Mouse (Mus musculus) granulocyte monocyte progenitor cell, adult 5-6 weeks (primary cell): ENCODE measurements around the gene Tceal9. TPM values are rescaled to one million over a fixed set of nuclear protein-coding genes. Genes with fewer than 3 reads are reported as not detected.
"Not testable (repeated sequence)": the region's sequence is repeated elsewhere in the genome, so short reads cannot be mapped to it uniquely, and the experiment has no call there.

Experiments used
- ATAC-seq: replicated peaks from 2 replicates; pipeline ENCODE4 v1.8.0; 2016; ENCODE audit warnings: mild to moderate bottlenecking, moderate TSS enrichment, inconsistent platforms; ENCODE audit not compliant: poor library complexity, severe bottlenecking
- total RNA-seq, 2 experiments: library from RNA; stranded (forward) in 1 of 2; stranded (reverse) in 1 of 2; fragments of 200-712, 200-1000 nt in 1 of 2; fragments of >200 nt in 1 of 2; fragmentation: Nextera tagmentation in 1 of 2; gene quantifications; 2 replicates each; pipeline ENCODE4 v1.2.3; 2014 to 2017

Tceal9 gene
- total RNA-seq, 2 experiments from 2014 or later = 102 to 187 TPM

DNA sequence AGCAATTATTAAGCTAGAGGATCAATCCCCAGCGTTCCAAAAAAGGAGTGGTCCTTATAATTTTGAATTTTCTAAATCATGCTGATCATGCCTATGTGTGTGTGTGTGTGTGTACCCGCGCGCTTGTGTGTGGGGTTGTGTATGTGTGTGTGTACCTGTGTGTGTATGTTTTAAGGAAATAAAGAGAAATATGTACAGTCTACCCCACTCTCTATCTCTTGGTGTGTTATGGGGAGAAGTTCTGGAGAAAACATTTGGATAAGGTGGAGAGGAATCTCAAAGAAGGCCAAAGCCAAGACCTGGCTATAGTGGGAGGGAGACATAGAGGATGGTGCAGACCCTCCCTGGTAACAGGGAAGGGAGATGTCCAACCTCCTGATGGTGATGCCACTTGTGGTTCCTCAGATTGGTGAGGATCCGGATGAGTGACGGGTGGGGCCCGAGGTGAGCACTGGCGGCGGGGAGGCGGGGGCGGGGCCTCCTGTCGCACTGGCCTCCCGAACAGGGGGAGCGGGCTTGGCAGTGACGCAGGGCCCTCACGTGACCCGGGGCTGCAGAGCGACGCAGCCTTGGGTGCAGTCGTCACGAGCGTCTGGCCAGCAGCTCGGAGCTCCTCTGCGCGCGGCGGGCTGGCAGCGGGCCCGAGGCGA is 25.0 kb downstream of the Tceal9 start, which contains the start of gene Bex3:
TSS of gene Bex3 (plus strand) at position 511 of the 650 bp plus-strand sequence.
- peak; percentile 99 for ATAC-seq

DNA sequence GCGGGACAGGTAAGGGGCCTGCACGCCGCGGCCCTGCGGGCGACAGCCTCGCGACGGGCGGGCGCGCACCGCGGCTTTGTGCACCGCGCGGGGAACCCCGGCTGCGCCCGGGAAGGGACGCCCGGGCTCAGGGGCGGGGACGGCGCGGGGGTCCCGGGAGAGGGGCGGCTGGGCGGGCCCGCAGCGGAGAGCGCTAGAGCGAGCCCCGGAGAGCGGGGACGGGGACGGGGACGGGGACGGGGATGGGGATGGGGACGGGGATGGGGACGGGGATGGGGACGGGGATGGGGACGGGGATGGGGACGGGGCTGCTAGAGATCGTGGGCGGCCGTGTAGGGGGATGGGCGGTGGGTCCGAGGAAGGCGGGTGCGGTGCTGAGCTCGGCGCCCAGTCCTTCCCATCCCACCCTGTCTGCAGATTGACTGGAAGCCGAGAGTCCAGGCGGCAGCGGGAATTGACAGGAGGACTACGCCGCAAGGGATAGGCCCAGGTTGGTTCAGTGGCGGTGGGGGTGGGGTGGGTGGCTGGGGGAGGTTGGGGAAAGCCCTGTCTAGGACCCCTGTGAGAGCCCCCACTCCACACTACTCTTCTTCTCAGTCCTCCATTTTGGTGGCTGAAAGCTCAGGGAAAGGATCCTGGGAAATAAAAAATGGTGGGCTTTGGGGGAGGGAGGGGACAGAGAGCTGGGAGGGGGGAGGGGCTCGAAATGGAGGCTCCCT is 25.7 kb downstream of the Tceal9 start:
- not testable (repeated sequence) for ATAC-seq

DNA sequence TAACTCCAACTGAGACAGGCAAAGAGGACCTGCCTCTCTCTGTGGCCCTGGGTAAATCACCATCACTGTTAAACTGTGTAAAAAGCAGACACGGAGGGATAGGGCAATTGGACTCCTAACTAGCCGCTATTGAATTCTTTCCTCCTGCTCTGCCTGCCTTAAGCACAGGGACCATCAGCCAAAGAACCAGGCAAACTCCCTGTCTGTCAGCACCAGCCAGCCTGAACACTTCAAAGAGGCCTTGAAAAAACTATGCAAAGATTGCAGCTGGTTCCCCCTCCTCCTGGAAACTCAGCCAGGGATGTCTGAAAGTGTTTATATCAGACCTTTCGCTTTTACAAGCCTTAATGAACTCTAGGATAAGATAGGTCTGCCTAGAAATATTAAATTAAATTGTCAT is 29.7 kb downstream of the Tceal9 start:
- no peak for ATAC-seq

DNA sequence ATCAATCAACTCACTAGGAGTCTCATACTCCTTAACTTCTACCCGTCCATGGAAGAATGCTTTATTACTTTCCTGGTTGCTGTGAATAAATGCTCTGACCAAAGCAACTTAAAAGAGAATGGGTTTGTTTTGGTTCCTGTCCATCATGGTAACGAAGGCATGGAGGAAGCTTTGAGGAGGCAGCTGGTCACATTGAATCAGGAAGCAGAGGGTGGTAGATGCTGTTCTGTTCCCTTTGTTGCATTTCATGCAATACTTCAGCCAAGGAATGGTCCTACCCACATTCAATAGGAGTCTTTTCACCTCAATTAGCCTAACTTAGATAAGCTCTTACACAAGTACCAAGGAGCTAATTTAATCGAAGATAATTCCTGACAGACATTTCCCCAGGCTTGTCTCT is 30.5 kb downstream of the Tceal9 start:
- no peak for ATAC-seq

DNA sequence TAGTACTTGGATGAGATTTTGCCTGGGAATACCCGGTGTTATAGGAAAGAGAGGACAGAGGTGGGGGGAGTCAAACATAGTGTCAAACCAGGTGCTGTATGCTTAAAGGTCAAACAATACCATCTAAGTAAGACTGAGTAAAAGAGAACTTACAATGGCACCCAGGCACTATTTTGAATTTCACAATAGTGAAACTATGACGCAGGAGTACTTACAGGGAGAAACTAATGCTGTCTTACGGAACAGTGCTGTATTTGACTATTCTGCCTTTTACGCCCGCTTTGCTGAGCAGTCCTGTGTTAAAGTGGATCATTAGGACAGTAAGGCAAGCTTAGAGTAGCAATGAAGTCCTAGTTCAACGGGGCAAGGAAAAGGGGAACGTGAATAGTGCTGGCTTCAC is 32.7 kb downstream of the Tceal9 start:
- peak; percentile 63; the same call in 1 of the 2 replicates for ATAC-seq

DNA sequence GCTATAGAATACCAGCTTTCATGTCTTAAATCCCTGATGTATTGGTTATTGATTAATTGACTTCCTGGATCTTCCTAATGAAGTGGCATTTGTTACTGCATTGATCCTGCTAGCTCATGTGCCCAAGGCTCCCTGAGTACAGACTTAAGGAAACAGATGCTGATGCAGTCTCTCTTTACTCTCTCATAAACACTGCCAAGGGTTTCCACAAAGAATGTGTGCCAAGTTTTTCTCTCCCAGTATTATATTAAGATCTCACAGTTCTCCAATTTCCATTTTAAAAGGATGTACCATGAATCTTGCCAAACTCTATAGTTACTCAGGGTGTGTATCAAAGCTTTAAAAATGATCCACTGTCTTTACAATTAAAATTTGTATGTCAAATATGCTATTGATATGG is 33.5 kb downstream of the Tceal9 start:
- ATAC-seq = no peak

DNA sequence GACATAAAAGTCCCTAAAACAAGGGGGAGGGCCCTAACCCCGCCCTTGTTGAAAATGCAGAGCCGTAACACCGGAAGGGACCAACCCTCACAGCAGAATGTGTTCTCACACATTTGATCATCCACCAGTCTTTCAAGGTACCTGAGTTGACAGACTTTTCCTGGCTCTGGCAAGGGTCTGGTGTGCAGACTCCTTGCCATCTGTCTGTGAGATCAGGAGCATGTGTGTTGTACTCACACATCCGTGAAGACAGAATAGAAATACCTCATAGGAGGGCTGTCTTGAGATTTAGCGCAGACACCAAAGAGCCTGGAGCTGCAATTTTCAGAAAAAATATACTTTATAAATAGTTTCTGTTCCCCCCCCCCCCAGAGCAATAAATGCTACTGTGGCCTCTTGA is 34.5 kb downstream of the Tceal9 start:
- ATAC-seq = no peak

DNA sequence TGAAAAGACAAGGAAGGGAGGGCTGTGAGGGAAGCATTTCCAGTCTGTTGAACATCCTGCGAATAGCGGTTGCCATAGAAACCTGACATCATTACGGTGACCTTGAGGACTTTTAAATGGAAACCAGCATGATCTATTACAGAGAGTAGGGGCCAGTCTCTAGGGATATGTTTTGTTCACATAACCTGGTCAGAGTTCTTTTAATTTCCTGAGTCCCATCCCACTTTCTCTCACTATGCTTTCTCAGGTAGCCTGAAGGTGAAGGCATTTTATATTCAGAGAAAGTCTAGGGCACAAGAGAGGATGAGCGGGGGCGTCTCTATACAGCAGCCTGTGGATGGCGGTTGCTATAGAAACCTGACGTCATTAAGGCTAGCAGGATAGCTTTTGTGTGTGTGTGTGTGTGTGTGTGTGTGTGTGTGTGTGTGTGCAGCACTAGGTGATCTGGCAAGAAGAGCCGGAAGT is 46.0 kb downstream of the Tceal9 start:
- ATAC-seq = no peak

Other genes with a start within 250 kb of the Tceal9 start
- gene Arxes1, start 211.7 kb upstream of the Tceal9 start, total RNA-seq (2014; fragmentation: Nextera tagmentation) = not detected in 2 replicates
- gene Arxes1, start 211.7 kb upstream of the Tceal9 start, total RNA-seq (2017) = not detected in 2 replicates
- gene Bex2, start 176.8 kb upstream of the Tceal9 start, total RNA-seq (2014; fragmentation: Nextera tagmentation) = not detected in 2 replicates
- gene Bex2, start 176.8 kb upstream of the Tceal9 start, total RNA-seq (2017) = 1.1 and 1.5 TPM in 2 replicates
- gene Nxf3, start 159.8 kb upstream of the Tceal9 start, total RNA-seq (2014; fragmentation: Nextera tagmentation) = not detected in 2 replicates
- gene Nxf3, start 159.8 kb upstream of the Tceal9 start, total RNA-seq (2017) = not detected in 2 replicates
- gene Bex4, start 106.1 kb upstream of the Tceal9 start, total RNA-seq (2014; fragmentation: Nextera tagmentation) = 3.2 TPM in 1 of 2 replicates, not detected in the other
- gene Bex4, start 106.1 kb upstream of the Tceal9 start, total RNA-seq (2017) = 4.7 TPM in 1 of 2 replicates, not detected in the other
- gene Tceal8, start 72.7 kb upstream of the Tceal9 start, total RNA-seq (2014; fragmentation: Nextera tagmentation) = 47.6 and 82.8 TPM in 2 replicates
- gene Tceal8, start 72.7 kb upstream of the Tceal9 start, total RNA-seq (2017) = 133 and 145 TPM in 2 replicates
- not detected in 2 replicates for gene Tceal5, start 41.2 kb upstream of the Tceal9 start, total RNA-seq (2014; fragmentation: Nextera tagmentation)
- gene Tceal5, start 41.2 kb upstream of the Tceal9 start, total RNA-seq (2017) = not detected in 2 replicates
- not detected in 2 replicates for gene Tceal7, start 30.3 kb upstream of the Tceal9 start, total RNA-seq (2014; fragmentation: Nextera tagmentation)
- gene Tceal7, start 30.3 kb upstream of the Tceal9 start, total RNA-seq (2017) = not detected in 2 replicates
- 1.8 TPM in 1 of 2 replicates, not detected in the other for gene Bex1, start 29.6 kb upstream of the Tceal9 start, total RNA-seq (2014; fragmentation: Nextera tagmentation)
- 2.0 TPM in 1 of 2 replicates, not detected in the other for gene Bex1, start 29.6 kb upstream of the Tceal9 start, total RNA-seq (2017)
- gene Bex3, start 25.2 kb downstream of the Tceal9 start, total RNA-seq (2014; fragmentation: Nextera tagmentation) = 141 and 154 TPM in 2 replicates
- 87.5 and 104 TPM in 2 replicates for gene Bex3, start 25.2 kb downstream of the Tceal9 start, total RNA-seq (2017)